Mouse (Mus musculus) ES-Bruce4 (cell line): ENCODE measurements around the gene Fam107b.

Experiments
- CTCF ChIP-seq: IDR thresholded peaks from one replicate; pipeline ENCODE4 v1.8.1; 2011; ENCODE audit warnings: low read depth, low read length
- POLR2A ChIP-seq: IDR thresholded peaks from one replicate; pipeline ENCODE4 v1.8.1; 2011; ENCODE audit warnings: low read length; ENCODE audit not compliant: insufficient read depth

GRCm38 (mm10) chr2:3758406-3758805, 188.1 kb downstream of the Fam107b start:
- no peak for TF ChIP-seq CTCF
- no peak for TF ChIP-seq POLR2A
